Mouse (Mus musculus): ENCODE measurements at regions not wholly inside any gene's neighbourhood (a gene's known extent, or its start where the extent isn't known, plus 50 kb on each side); places are given as distances from the start of the nearest gene placed in this dataset.

GRCm38 (mm10) chr15:56294910-56295438 is 1182.5 kb downstream of the Slc22a22 start:
- H3K27ac ChIP-seq, result no peak overlapping the region

GRCm38 (mm10) chr15:56278622-56279301 is 1198.7 kb downstream of the Slc22a22 start:
- Histone ChIP-seq H3K4me1 (replicated peaks) (peaks cover 18% of the 10 kb centered on the region), H3K27me3 (no peaks in the 10 kb centered on the region), H3K4me2 (no peak overlapping the region), H3K9ac (replicated peaks) (no peak overlapping the region), H3K4me3 (replicated peaks) (no peak overlapping the region), H3K27ac (peak overlapping the region; percentile 84), H3K9me3 (no peaks in the 10 kb centered on the region), H3K36me3 (no peaks in the 10 kb centered on the region)
- peak; percentile 93 for ATAC-seq (ENCODE audit: insufficient number of reproducible peaks, insufficient read depth, low FRiP score, low TSS enrichment, low read depth)
- WGBS, result 22% methylated on average over 7 of the region's 7 CpGs

More at GRCm38 (mm10) chr15:56294910-56295438, 1182.5 kb downstream of the Slc22a22 start:
- ATAC-seq (ENCODE audit: insufficient number of reproducible peaks, insufficient read depth, low FRiP score, low TSS enrichment, low read depth), result peak; percentile 63; the same call in 1 of the 2 replicates
- no peak overlapping the region for H3K9ac ChIP-seq (replicated peaks)
- no peaks in the 10 kb centered on the region for H3K9me3 ChIP-seq
- H3K4me1 ChIP-seq (replicated peaks), result no peaks in the 10 kb centered on the region
- 38% methylated on average over 3 of the region's 3 CpGs for WGBS
- H3K4me2 ChIP-seq, result no peak overlapping the region
- no peak overlapping the region for H3K4me3 ChIP-seq (replicated peaks)
- H3K36me3 ChIP-seq, result no peaks in the 10 kb centered on the region
- H3K27me3 ChIP-seq, result no peaks in the 10 kb centered on the region

- no peak overlapping the region for H3K9ac ChIP-seq (replicated peaks)
- WGBS, result 39% methylated on average over 3 of the region's 3 CpGs
- no peak for ATAC-seq (ENCODE audit: insufficient number of reproducible peaks, insufficient read depth, low FRiP score, low TSS enrichment, low read depth)
- no peak overlapping the region for H3K4me3 ChIP-seq (replicated peaks)
- H3K4me1 ChIP-seq (replicated peaks), result peaks cover 18% of the 10 kb centered on the region
- H3K27me3 ChIP-seq, result no peaks in the 10 kb centered on the region
- no peaks in the 10 kb centered on the region for H3K36me3 ChIP-seq
- no peak overlapping the region for H3K4me2 ChIP-seq
- no peaks in the 10 kb centered on the region for H3K9me3 ChIP-seq
- H3K27ac ChIP-seq, result peak overlapping the region; percentile 82
These were observed 1199.4 kb downstream of the Slc22a22 start for GRCm38 (mm10) chr15:56278006-56278405.

GRCm38 (mm10) chr15:56248731-56249130 is 1228.7 kb downstream of the Slc22a22 start:
- Histone ChIP-seq H3K4me1 (replicated peaks) (peaks cover 8% of the 10 kb centered on the region), H3K9ac (replicated peaks) (no peak overlapping the region), H3K36me3 (no peaks in the 10 kb centered on the region), H3K27me3 (no peaks in the 10 kb centered on the region), H3K9me3 (no peaks in the 10 kb centered on the region), H3K4me2 (no peak overlapping the region), H3K4me3 (replicated peaks) (no peak overlapping the region), H3K27ac (no peak overlapping the region)
- WGBS, result 93% methylated on average over 1 of the region's 1 CpGs
- no peak for ATAC-seq (ENCODE audit: insufficient number of reproducible peaks, insufficient read depth, low FRiP score, low TSS enrichment, low read depth)

- H3K4me3 ChIP-seq (replicated peaks), result no peak overlapping the region
- no peaks in the 10 kb centered on the region for H3K9me3 ChIP-seq
- no peaks in the 10 kb centered on the region for H3K27me3 ChIP-seq
- H3K9ac ChIP-seq (replicated peaks), result no peak overlapping the region
- H3K4me2 ChIP-seq, result no peak overlapping the region
- H3K36me3 ChIP-seq, result no peaks in the 10 kb centered on the region
- WGBS, result 58% methylated on average over 9 of the region's 9 CpGs
- H3K4me1 ChIP-seq (replicated peaks), result peaks cover 8% of the 10 kb centered on the region
- ATAC-seq (ENCODE audit: insufficient number of reproducible peaks, insufficient read depth, low FRiP score, low TSS enrichment, low read depth), result no peak; the same call in 1 of the 2 replicates
- no peak overlapping the region for H3K27ac ChIP-seq
These were observed 1233.3 kb downstream of the Slc22a22 start for GRCm38 (mm10) chr15:56244004-56244735.

GRCm38 (mm10) chr15:56202552-56202951 is 1274.9 kb downstream of the Slc22a22 start:
- H3K4me3 ChIP-seq (replicated peaks), result no peak overlapping the region
- H3K36me3 ChIP-seq, result no peaks in the 10 kb centered on the region
- H3K4me1 ChIP-seq (replicated peaks), result no peaks in the 10 kb centered on the region
- WGBS, result 83% methylated on average over 5 of the region's 5 CpGs
- no peak for ATAC-seq (ENCODE audit: insufficient number of reproducible peaks, insufficient read depth, low FRiP score, low TSS enrichment, low read depth)
- no peaks in the 10 kb centered on the region for H3K27me3 ChIP-seq
- no peak overlapping the region for H3K9ac ChIP-seq (replicated peaks)
- no peak overlapping the region for H3K27ac ChIP-seq
- H3K4me2 ChIP-seq, result no peak overlapping the region
- no peaks in the 10 kb centered on the region for H3K9me3 ChIP-seq

GRCm38 (mm10) chr15:56199336-56199735 is 1278.1 kb downstream of the Slc22a22 start:
- Histone ChIP-seq H3K36me3 (no peaks in the 10 kb centered on the region), H3K27me3 (no peaks in the 10 kb centered on the region), H3K27ac (no peak overlapping the region), H3K4me3 (replicated peaks) (no peak overlapping the region), H3K4me1 (replicated peaks) (no peaks in the 10 kb centered on the region), H3K9ac (replicated peaks) (no peak overlapping the region), H3K4me2 (no peak overlapping the region), H3K9me3 (no peaks in the 10 kb centered on the region)
- no peak for ATAC-seq (ENCODE audit: insufficient number of reproducible peaks, insufficient read depth, low FRiP score, low TSS enrichment, low read depth)
- 53% methylated on average over 2 of the region's 2 CpGs for WGBS

GRCm38 (mm10) chr15:56197425-56198201 is 1279.8 kb downstream of the Slc22a22 start:
- H3K4me2 ChIP-seq, result no peak overlapping the region
- no peaks in the 10 kb centered on the region for H3K27me3 ChIP-seq
- H3K4me3 ChIP-seq (replicated peaks), result no peak overlapping the region
- ATAC-seq (ENCODE audit: insufficient number of reproducible peaks, insufficient read depth, low FRiP score, low TSS enrichment, low read depth), result no peak
- H3K36me3 ChIP-seq, result no peaks in the 10 kb centered on the region
- no peaks in the 10 kb centered on the region for H3K9me3 ChIP-seq
- WGBS, result 52% methylated on average over 1 of the region's 1 CpGs
- H3K4me1 ChIP-seq (replicated peaks), result no peaks in the 10 kb centered on the region
- H3K27ac ChIP-seq, result no peak overlapping the region; the same call in 1 of the 2 replicates
- no peak overlapping the region for H3K9ac ChIP-seq (replicated peaks)

- Histone ChIP-seq H3K36me3 (no peaks in the 10 kb centered on the region), H3K4me2 (peak overlapping the region; percentile 46)
These were observed 1311.2 kb downstream of the Slc22a22 start for GRCm38 (mm10) chr15:56166236-56166635.

GRCm38 (mm10) chr15:56158726-56159125 is 1318.7 kb downstream of the Slc22a22 start:
- ATAC-seq (ENCODE audit: insufficient number of reproducible peaks, insufficient read depth, low FRiP score, low TSS enrichment, low read depth), result peak; percentile 37; the same call in 1 of the 2 replicates
- 13% methylated on average over 2 of the region's 2 CpGs for WGBS

More at GRCm38 (mm10) chr15:56166236-56166635, 1311.2 kb downstream of the Slc22a22 start:
- no peaks in the 10 kb centered on the region for H3K9me3 ChIP-seq
- no peak overlapping the region for H3K4me3 ChIP-seq (replicated peaks)
- peaks cover 19% of the 10 kb centered on the region; the same call in 1 of the 2 replicates for H3K4me1 ChIP-seq (replicated peaks)
- H3K9ac ChIP-seq (replicated peaks), result no peak overlapping the region
- no peaks in the 10 kb centered on the region for H3K27me3 ChIP-seq
- peak; percentile 91 for ATAC-seq (ENCODE audit: insufficient number of reproducible peaks, insufficient read depth, low FRiP score, low TSS enrichment, low read depth)
- H3K27ac ChIP-seq, result peak overlapping the region; percentile 72
- 7% methylated on average over 6 of the region's 6 CpGs for WGBS

GRCm38 (mm10) chr15:56139451-56139850 is 1338.0 kb downstream of the Slc22a22 start:
- H3K9ac ChIP-seq (replicated peaks), result no peak overlapping the region
- 80% methylated on average over 3 of the region's 3 CpGs for WGBS
- no peak overlapping the region for H3K4me3 ChIP-seq (replicated peaks)
- H3K9me3 ChIP-seq, result no peaks in the 10 kb centered on the region
- H3K27ac ChIP-seq, result no peak overlapping the region
- no peak overlapping the region for H3K4me2 ChIP-seq
- H3K36me3 ChIP-seq, result no peaks in the 10 kb centered on the region
- no peak for ATAC-seq (ENCODE audit: insufficient number of reproducible peaks, insufficient read depth, low FRiP score, low TSS enrichment, low read depth)
- no peaks in the 10 kb centered on the region for H3K4me1 ChIP-seq (replicated peaks)
- H3K27me3 ChIP-seq, result no peaks in the 10 kb centered on the region

More at GRCm38 (mm10) chr15:56158726-56159125, 1318.7 kb downstream of the Slc22a22 start:
- Histone ChIP-seq H3K9me3 (peaks cover 5% of the 10 kb centered on the region; the same call in 1 of the 2 replicates), H3K4me2 (no peak overlapping the region), H3K36me3 (no peaks in the 10 kb centered on the region), H3K9ac (replicated peaks) (no peak overlapping the region), H3K27ac (no peak overlapping the region), H3K27me3 (no peaks in the 10 kb centered on the region), H3K4me3 (replicated peaks) (no peak overlapping the region), H3K4me1 (replicated peaks) (peaks cover 4% of the 10 kb centered on the region)

All from limb, embryonic 12.5 days (tissue).